Mouse (Mus musculus) ovary, postnatal 10 days (tissue): ENCODE results near the gene Krt33a.

Source experiments
- DNase-seq: peaks from one replicate; pipeline ENCODE4 v3.0.0; 2022; ENCODE audit warnings: low spot score

Krt33a gene

GRCm38 (mm10) chr11:100016112-100016511 is at the start of gene Krt33a:
Gene Krt33a (minus strand): TSS chr11:100016212.
- DNase-seq = no peak

GRCm38 (mm10) chr11:100058875-100059274 is 42.9 kb upstream of the Krt33a start:
- DNase-seq = no peak

GRCm38 (mm10) chr11:100055686-100056655 is 40.0 kb upstream of the Krt33a start:
- DNase-seq = no peak

GRCm38 (mm10) chr11:100050451-100050850 is 34.4 kb upstream of the Krt33a start, which contains the start of gene Krt31:
Gene Krt31 (minus strand): TSS chr11:100050551.
- no peak for DNase-seq

- no peak for DNase-seq
These were observed 31.2 kb upstream of the Krt33a start for GRCm38 (mm10) chr11:100047193-100047592.

- DNase-seq = no peak
These were observed 30.4 kb upstream of the Krt33a start for GRCm38 (mm10) chr11:100046303-100046866.

GRCm38 (mm10) chr11:100041454-100041853 is 25.4 kb upstream of the Krt33a start, which contains the start of gene Krt34:
Gene Krt34 (minus strand): TSS chr11:100041554.
- DNase-seq = no peak

GRCm38 (mm10) chr11:100029768-100030167 is 13.8 kb upstream of the Krt33a start, which contains the start of gene Krt33b:
Gene Krt33b (minus strand): TSS chr11:100029868.
- no peak for DNase-seq

- DNase-seq = no peak
These were observed 5.4 kb upstream of the Krt33a start for GRCm38 (mm10) chr11:100021438-100021837.

GRCm38 (mm10) chr11:100019466-100019865 is 3.5 kb upstream of the Krt33a start:
- no peak for DNase-seq

- no peak for DNase-seq
These were observed 2.3 kb downstream of the Krt33a start for GRCm38 (mm10) chr11:100013691-100014171.

- no peak for DNase-seq
These were observed 5.3 kb downstream of the Krt33a start for GRCm38 (mm10) chr11:100010682-100011081.

- DNase-seq = no peak
These were observed 7.7 kb downstream of the Krt33a start for GRCm38 (mm10) chr11:100008336-100008735.

GRCm38 (mm10) chr11:100006624-100007023 is 9.4 kb downstream of the Krt33a start:
- DNase-seq = no peak

GRCm38 (mm10) chr11:100005905-100006304 is 10.1 kb downstream of the Krt33a start:
- no peak for DNase-seq

- DNase-seq = no peak
These were observed 11.2 kb downstream of the Krt33a start for GRCm38 (mm10) chr11:100004846-100005245.

- no peak for DNase-seq
These were observed 16.9 kb downstream of the Krt33a start for GRCm38 (mm10) chr11:99999091-99999490.

- no peak for DNase-seq
These were observed 21.7 kb downstream of the Krt33a start for GRCm38 (mm10) chr11:99994384-99994661.

GRCm38 (mm10) chr11:99993620-99994383 is 22.2 kb downstream of the Krt33a start, which contains the start of gene Krtap17-1:
Gene Krtap17-1 (minus strand): TSS chr11:99993994.
- no peak for DNase-seq

- DNase-seq = no peak
These were observed 25.4 kb downstream of the Krt33a start for GRCm38 (mm10) chr11:99990571-99990970.

GRCm38 (mm10) chr11:99989881-99990405 is 26.1 kb downstream of the Krt33a start:
- DNase-seq = no peak

- no peak for DNase-seq
These were observed 27.5 kb downstream of the Krt33a start for GRCm38 (mm10) chr11:99988530-99988929.
